Comparison of ENCODE assay signal across 14 mouse cellular contexts in genomic region chr4:9095646-9096045, GRCm38 (mm10).
A peak's percentile ranks its signal among the peaks of the same experiment; 100 is the strongest.
DNase-seq lines count a peak whose midpoint lies in the region; ATAC-seq lines count a peak whose summit lies in the region.
"Had no signal": no experiment of that assay in that cellular context is flagged by ENCODE, and none has a peak within 500 bp of the region (broad histone marks: within the 10 kb centered on the region; RNA-seq: fewer than 3 reads in every experiment).

No protein-coding gene starts in this region.

- WGBS in midbrain, embryonic 14.5 days = 67% methylated on average over 7 of the region's 7 CpGs
- WGBS in midbrain, embryonic 11.5 days = 60% methylated on average over 7 of the region's 7 CpGs
- 49% methylated on average over 7 of the region's 7 CpGs for WGBS in intestine, embryonic 16.5 days

- peak; percentile 29 to 54 for DNase-seq in heart, adult 9 months (ENCODE audit: low spot score in 2 of 2)
- DNase-seq in heart, adult 8-10 months (ENCODE audit: low spot score) = no peak
- peak; percentile 39 for DNase-seq in midbrain, embryonic 14.5 days
- no peak for DNase-seq in midbrain, embryonic 11.5 days (ENCODE audit: low spot score, missing footprints)
- peak; percentile 65 for DNase-seq in skeletal muscle tissue, adult 2 months (ENCODE audit: low read depth, low spot score)
- DNase-seq in layer of hippocampus, postnatal 36 days = no peak
- DNase-seq in urinary bladder, postnatal 36 days (ENCODE audit: low spot score in 2 of 2) = no peak
- DNase-seq: heart, postnatal 4 days; thymus, adult 18-20 months had no signal

- H3K36me3 ChIP-seq in midbrain, embryonic 14.5 days (ENCODE audit: control insufficient read depth, insufficient read depth, low read length) = no peaks in the 10 kb centered on the region
- H3K36me3 ChIP-seq in midbrain, embryonic 11.5 days (ENCODE audit: control insufficient read depth, insufficient read depth, low read length) = no peaks in the 10 kb centered on the region
- H3K36me3 ChIP-seq in intestine, embryonic 16.5 days (ENCODE audit: control insufficient read depth, insufficient read depth, low read length) = no peaks in the 10 kb centered on the region
- H3K36me3 ChIP-seq: embryonic facial prominence, embryonic 13.5 days; limb, embryonic 15.5 days; midbrain, embryonic 15.5 days had no signal

- no peak overlapping the region for H3K27ac ChIP-seq in midbrain, embryonic 14.5 days (replicated peaks; ENCODE audit: low read depth, low read length)
- H3K27ac ChIP-seq in midbrain, embryonic 11.5 days (ENCODE audit: low read depth, low read length) = no peak overlapping the region
- H3K27ac ChIP-seq in intestine, embryonic 16.5 days (ENCODE audit: low read length) = no peak overlapping the region
- H3K27ac ChIP-seq: embryonic facial prominence, embryonic 13.5 days; limb, embryonic 15.5 days; midbrain, embryonic 15.5 days had no signal

- H3K4me1 ChIP-seq in midbrain, embryonic 14.5 days (ENCODE audit: control insufficient read depth, insufficient read depth, low read length) = peaks cover 18% of the 10 kb centered on the region; the same call in 1 of the 2 replicates
- H3K4me1 ChIP-seq in midbrain, embryonic 11.5 days (ENCODE audit: control insufficient read depth, insufficient read depth, low read length) = peaks cover 16% of the 10 kb centered on the region
- H3K4me1 ChIP-seq in intestine, embryonic 16.5 days (ENCODE audit: control insufficient read depth, insufficient read depth, low read length) = 0 out of 2 replicates have a peak, but pooled peaks cover 2% of the 10 kb centered on the region

- ATAC-seq in midbrain, embryonic 14.5 days (ENCODE audit: low FRiP score, low TSS enrichment) = no peak
- ATAC-seq in midbrain, embryonic 11.5 days (ENCODE audit: low FRiP score) = no peak
- ATAC-seq in intestine, embryonic 16.5 days = 0 out of 2 replicates have a peak, but pooled peaks have one; percentile 21
- ATAC-seq: activated CD4-positive, CD25-positive, alpha-beta regulatory T cell, adult 4 months had no signal

- no peak overlapping the region for H3K4me2 ChIP-seq in midbrain, embryonic 14.5 days (ENCODE audit: low read length)
- no peak overlapping the region for H3K4me2 ChIP-seq in midbrain, embryonic 11.5 days
- H3K4me2 ChIP-seq in intestine, embryonic 16.5 days (ENCODE audit: low read depth, low read length) = no peak overlapping the region
- H3K4me2 ChIP-seq: embryonic facial prominence, embryonic 13.5 days; limb, embryonic 15.5 days; midbrain, embryonic 15.5 days had no signal

- H3K4me3 ChIP-seq in midbrain, embryonic 14.5 days (replicated peaks; ENCODE audit: low read depth, low read length) = no peak overlapping the region
- H3K4me3 ChIP-seq in midbrain, embryonic 11.5 days (ENCODE audit: low read depth, low read length) = no peak overlapping the region
- H3K4me3 ChIP-seq in intestine, embryonic 16.5 days (ENCODE audit: low read length) = no peak overlapping the region
- H3K4me3 ChIP-seq: embryonic facial prominence, embryonic 13.5 days; limb, embryonic 15.5 days; midbrain, embryonic 15.5 days had no signal

- H3K9me3 ChIP-seq in midbrain, embryonic 14.5 days (ENCODE audit: control insufficient read depth, low read length) = no peaks in the 10 kb centered on the region
- H3K9me3 ChIP-seq in midbrain, embryonic 11.5 days (ENCODE audit: control insufficient read depth, low read length) = no peaks in the 10 kb centered on the region
- no peaks in the 10 kb centered on the region for H3K9me3 ChIP-seq in intestine, embryonic 16.5 days (ENCODE audit: control insufficient read depth, low read length)
- H3K9me3 ChIP-seq: embryonic facial prominence, embryonic 13.5 days; limb, embryonic 15.5 days; midbrain, embryonic 15.5 days had no signal

- 0 out of 2 replicates have a peak overlapping the region, but pooled peaks have one; percentile 6 for H3K9ac ChIP-seq in midbrain, embryonic 14.5 days (replicated peaks; ENCODE audit: low read length)
- H3K9ac ChIP-seq in midbrain, embryonic 11.5 days (ENCODE audit: low read length) = no peak overlapping the region
- H3K9ac ChIP-seq in intestine, embryonic 16.5 days (ENCODE audit: low read depth, low read length) = no peak overlapping the region
- H3K9ac ChIP-seq: embryonic facial prominence, embryonic 13.5 days; limb, embryonic 15.5 days; midbrain, embryonic 15.5 days had no signal

- no peaks in the 10 kb centered on the region for H3K27me3 ChIP-seq in midbrain, embryonic 14.5 days (ENCODE audit: control insufficient read depth, insufficient read depth, low read length)
- H3K27me3 ChIP-seq in midbrain, embryonic 11.5 days (ENCODE audit: control insufficient read depth, insufficient read depth, low read length) = 0 out of 2 replicates have a peak, but pooled peaks cover 2% of the 10 kb centered on the region
- 0 out of 2 replicates have a peak, but pooled peaks cover 2% of the 10 kb centered on the region for H3K27me3 ChIP-seq in intestine, embryonic 16.5 days (replicated peaks; ENCODE audit: control insufficient read depth, insufficient read depth, low read length)
- H3K27me3 ChIP-seq: midbrain, embryonic 15.5 days had no signal

Comparison
In these comparisons a context has a peak if more than half of its experiments do, and no peak if none do; other contexts are left out.
1. DNase-seq: peak in heart, adult 9 months (2 of 2), midbrain, embryonic 14.5 days (single experiment) and skeletal muscle tissue, adult 2 months (single experiment); none in heart, adult 8-10 months (single experiment), midbrain, embryonic 11.5 days (single experiment), layer of hippocampus, postnatal 36 days (0 of 2) and urinary bladder, postnatal 36 days (0 of 2).